8 mouse cellular contexts compared by ENCODE assay signal in the genomic region with DNA sequence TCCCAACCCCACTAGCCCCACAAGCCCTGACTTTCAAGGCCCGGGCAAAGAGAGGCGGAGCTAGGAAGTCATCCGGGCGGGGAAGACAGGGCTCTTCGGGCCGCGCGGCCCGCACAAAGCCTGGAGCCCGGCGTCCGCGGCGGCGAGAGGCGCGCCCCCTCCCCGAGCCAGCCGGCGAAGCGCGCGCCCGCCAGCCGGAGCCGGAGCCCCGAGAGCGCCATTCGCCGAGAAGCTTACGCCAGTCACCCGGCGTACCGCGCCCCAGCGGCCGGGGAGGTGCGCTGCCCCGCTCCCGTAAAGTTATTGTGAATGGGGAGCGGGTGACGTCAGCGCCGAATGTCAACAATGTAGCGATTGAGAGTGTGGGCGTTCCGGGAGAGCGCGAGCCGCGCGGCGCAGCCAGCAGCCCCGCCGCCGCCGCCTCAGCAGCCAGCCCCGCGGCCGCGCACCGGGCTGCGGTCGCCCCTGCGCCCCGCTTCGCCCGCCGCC. TPM values are rescaled to one million over a fixed set of nuclear protein-coding genes. Genes with fewer than 3 reads are reported as not detected.
DNase-seq lines count a peak whose midpoint lies in the region; ATAC-seq and TF ChIP-seq lines count a peak whose summit lies in the region.

A gene (plus strand): TSS at position 439 of the 489 bp plus-strand sequence.

- peaks cover 20% of the 10 kb centered on the region for H3K9me3 ChIP-seq in G1E (replicated peaks)
- no peaks in the 10 kb centered on the region for H3K9me3 ChIP-seq in hindbrain, embryonic 10.5 days
- no peaks in the 10 kb centered on the region for H3K9me3 ChIP-seq in lung, embryonic 16.5 days (ENCODE audit: control insufficient read depth, low read length)

- H3K4me3 ChIP-seq in G1E (ENCODE audit: low read depth, low read length) = peak within 1 kb of the TSS; percentile 9; the same call in 1 of the 2 replicates
- peak within 1 kb of the TSS; percentile 66 for H3K4me3 ChIP-seq in hindbrain, embryonic 10.5 days
- H3K4me3 ChIP-seq in lung, embryonic 16.5 days (ENCODE audit: low read length) = peak within 1 kb of the TSS; percentile 90

- DNase-seq in G1E (ENCODE audit: low spot score) = no peak
- peak; percentile 91 for DNase-seq in cerebellum, adult 11-12 months
- DNase-seq in hindbrain, embryonic 10.5 days (ENCODE audit: low spot score) = peak; percentile 92
- peak; percentile 93 for DNase-seq in layer of hippocampus, adult 9-11 months
- peak; percentile 76 for DNase-seq in ovary, postnatal 14 days (ENCODE audit: low spot score)
- peak; percentile 95 for DNase-seq in thymus, postnatal 14 days

- peak within 1 kb of the TSS; percentile 94 for H3K4me2 ChIP-seq in lung, embryonic 16.5 days (ENCODE audit: low read depth, low read length)

- no peak for ATAC-seq in G1E (ENCODE audit: extremely low read depth, insufficient number of reproducible peaks, low FRiP score, poor library complexity, severe bottlenecking)
- ATAC-seq in frontal cortex, adult (ENCODE audit: low TSS enrichment) = peak; percentile 74
- ATAC-seq in lung, embryonic 16.5 days (ENCODE audit: low read depth) = peak; percentile 84

- peaks cover 4% of the 10 kb centered on the region; the same call in 1 of the 2 replicates for H3K27me3 ChIP-seq in G1E (ENCODE audit: insufficient read depth, low read length)
- H3K27me3 ChIP-seq in hindbrain, embryonic 10.5 days (ENCODE audit: insufficient read depth, poor library complexity, severe bottlenecking) = peaks cover 41% of the 10 kb centered on the region
- H3K27me3 ChIP-seq in lung, embryonic 16.5 days (ENCODE audit: control insufficient read depth, insufficient read depth, low read depth, low read length) = no peaks in the 10 kb centered on the region

- H3K9ac ChIP-seq in lung, embryonic 16.5 days (ENCODE audit: low read length) = peak within 1 kb of the TSS; percentile 91

- 0% methylated on average over 64 of the region's 69 CpGs for WGBS in hindbrain, embryonic 10.5 days
- WGBS in lung, embryonic 16.5 days = 0% methylated on average over 58 of the region's 69 CpGs

- H3K27ac ChIP-seq in hindbrain, embryonic 10.5 days = peak within 1 kb of the TSS; percentile 96
- peak within 1 kb of the TSS; percentile 97 for H3K27ac ChIP-seq in lung, embryonic 16.5 days (ENCODE audit: low read length)

- no peaks in the 10 kb centered on the region for H3K4me1 ChIP-seq in G1E (ENCODE audit: insufficient read depth, low read depth, low read length)
- H3K4me1 ChIP-seq in hindbrain, embryonic 10.5 days (replicated peaks) = peaks cover 62% of the 10 kb centered on the region
- H3K4me1 ChIP-seq in lung, embryonic 16.5 days (replicated peaks; ENCODE audit: control insufficient read depth, insufficient read depth, low read length) = peaks cover 29% of the 10 kb centered on the region

- no peak for TF ChIP-seq CTCF in G1E (IDR thresholded peaks at IDR 0.05; ENCODE audit: low read depth, low read length)

- no peaks in the 10 kb centered on the region for H3K36me3 ChIP-seq in G1E (replicated peaks)
- H3K36me3 ChIP-seq in hindbrain, embryonic 10.5 days = no peaks in the 10 kb centered on the region
- no peaks in the 10 kb centered on the region for H3K36me3 ChIP-seq in lung, embryonic 16.5 days (ENCODE audit: control insufficient read depth, insufficient read depth, low read length)

RNA-seq across cellular contexts. Expression of the gene that starts here (rescaled TPM):
- total RNA-seq in G1E (2014; fragmentation: Nextera tagmentation) = 2.2 TPM in 1 of 2 replicates, not detected in the other
- total RNA-seq in G1E (2017) = 0.22 and 0.35 TPM in 2 replicates
- polyA plus RNA-seq in G1E (2012) = not detected in 2 replicates
- polyA plus RNA-seq in hindbrain, embryonic 10.5 days (2016; fragmentation: Nextera tagmentation; extraction: Ambion mirVana) = 9.5 and 13.4 TPM in 2 replicates
- polyA plus RNA-seq in lung, embryonic 16.5 days (2015; fragmentation: Nextera tagmentation; extraction: Ambion mirVana) = 6.7 and 7.7 TPM in 2 replicates

Comparison
In these comparisons a context has a peak if more than half of its experiments do, and no peak if none do; other contexts are left out.
1. H3K4me3 ChIP-seq: peak in every context shown above with its lines; median percentile 90 in lung, embryonic 16.5 days; 66 in hindbrain, embryonic 10.5 days; 9 in G1E.